ENCODE assay signal across 10 mouse cellular contexts in the genomic region with DNA sequence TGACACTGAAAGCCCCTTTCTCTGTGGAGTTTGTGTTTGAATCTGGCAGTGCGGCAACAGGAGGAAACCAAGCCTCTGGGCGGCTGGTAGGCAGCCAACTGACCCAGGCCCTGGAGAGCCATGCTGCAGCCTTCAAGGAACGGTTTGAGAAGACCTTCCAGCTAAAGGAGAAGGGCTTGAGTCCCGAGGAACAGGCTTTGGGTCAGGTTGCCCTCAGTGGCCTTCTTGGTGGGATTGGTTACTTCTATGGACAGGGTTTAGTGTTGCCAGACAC. TPM values are rescaled to one million over a fixed set of nuclear protein-coding genes. Genes with fewer than 3 reads are reported as not detected.
DNase-seq lines count a peak whose midpoint lies in the region; ATAC-seq and TF ChIP-seq lines count a peak whose summit lies in the region.
"Had no signal": no experiment of that assay in that cellular context is flagged by ENCODE, and none has a peak within 500 bp of the region (broad histone marks: within the 10 kb centered on the region; RNA-seq: fewer than 3 reads in every experiment).

No protein-coding gene starts in this region.

- no peaks in the 10 kb centered on the region for H3K27me3 ChIP-seq in forebrain, embryonic 11.5 days (ENCODE audit: control insufficient read depth, insufficient read depth, low read length)
- no peaks in the 10 kb centered on the region for H3K27me3 ChIP-seq in forebrain, postnatal 0 days (ENCODE audit: insufficient read depth, low read length)
- H3K27me3 ChIP-seq in lung, embryonic 14.5 days (ENCODE audit: insufficient read depth, low read length), result no peaks in the 10 kb centered on the region
- no peaks in the 10 kb centered on the region for H3K27me3 ChIP-seq in limb, embryonic 10.5 days (ENCODE audit: low read depth, poor library complexity, severe bottlenecking)
- no peaks in the 10 kb centered on the region for H3K27me3 ChIP-seq in neural tube, embryonic 13.5 days

- H3K4me3 ChIP-seq in forebrain, embryonic 11.5 days (ENCODE audit: low read depth, low read length), result 0 out of 2 replicates have a peak overlapping the region, but pooled peaks have one; percentile 5
- H3K4me3 ChIP-seq in forebrain, postnatal 0 days (ENCODE audit: low read depth, low read length), result no peak overlapping the region
- H3K4me3 ChIP-seq in lung, embryonic 14.5 days (ENCODE audit: low read depth, low read length), result peak overlapping the region; percentile 89; the same call in 1 of the 2 replicates
- peak overlapping the region; percentile 83 for H3K4me3 ChIP-seq in limb, embryonic 10.5 days
- H3K4me3 ChIP-seq in neural tube, embryonic 13.5 days, result peak overlapping the region; percentile 83

- no peak for ATAC-seq in forebrain, embryonic 11.5 days (replicated peaks; ENCODE audit: low FRiP score)
- no peak for ATAC-seq in forebrain, postnatal 0 days
- no peak for ATAC-seq in lung, embryonic 14.5 days (ENCODE audit: insufficient read depth)
- ATAC-seq in neural tube, embryonic 13.5 days (ENCODE audit: low read depth), result no peak
- no peak for ATAC-seq in megakaryocyte, adult 5-6 weeks (ENCODE audit: poor library complexity, severe bottlenecking)

- H3K36me3 ChIP-seq in forebrain, embryonic 11.5 days (ENCODE audit: control insufficient read depth, insufficient read depth, low read length), result no peaks in the 10 kb centered on the region; the same call in none of the 2 replicates
- peaks cover 25% of the 10 kb centered on the region for H3K36me3 ChIP-seq in forebrain, postnatal 0 days (ENCODE audit: insufficient read depth)
- peaks cover 31% of the 10 kb centered on the region for H3K36me3 ChIP-seq in lung, embryonic 14.5 days (ENCODE audit: insufficient read depth)
- peaks cover 37% of the 10 kb centered on the region for H3K36me3 ChIP-seq in limb, embryonic 10.5 days
- peaks cover 32% of the 10 kb centered on the region for H3K36me3 ChIP-seq in neural tube, embryonic 13.5 days

- no peak overlapping the region for H3K9ac ChIP-seq in forebrain, embryonic 11.5 days (ENCODE audit: low read length)
- H3K9ac ChIP-seq in forebrain, postnatal 0 days, result no peak overlapping the region
- no peak overlapping the region for H3K9ac ChIP-seq in lung, embryonic 14.5 days
- H3K9ac ChIP-seq in neural tube, embryonic 13.5 days, result peak overlapping the region; percentile 91; the same call in 1 of the 2 replicates

- no peak overlapping the region for H3K4me2 ChIP-seq in forebrain, embryonic 11.5 days (ENCODE audit: low read depth, low read length, severe bottlenecking)
- no peak overlapping the region for H3K4me2 ChIP-seq in forebrain, postnatal 0 days (ENCODE audit: low read depth)
- H3K4me2 ChIP-seq in lung, embryonic 14.5 days, result peak overlapping the region; percentile 91
- peak overlapping the region; percentile 99 for H3K4me2 ChIP-seq in neural tube, embryonic 13.5 days

- 90% methylated on average over 4 of the region's 4 CpGs for WGBS in forebrain, embryonic 11.5 days
- 85% methylated on average over 4 of the region's 4 CpGs for WGBS in forebrain, postnatal 0 days
- WGBS in lung, embryonic 14.5 days, result 78% methylated on average over 4 of the region's 4 CpGs
- 91% methylated on average over 4 of the region's 4 CpGs for WGBS in limb, embryonic 10.5 days
- WGBS in neural tube, embryonic 13.5 days, result 92% methylated on average over 4 of the region's 4 CpGs

- H3K27ac ChIP-seq in forebrain, embryonic 11.5 days (ENCODE audit: low read depth, low read length), result no peak overlapping the region
- H3K27ac ChIP-seq in forebrain, postnatal 0 days (ENCODE audit: low read depth, low read length), result no peak overlapping the region
- no peak overlapping the region for H3K27ac ChIP-seq in lung, embryonic 14.5 days (ENCODE audit: low read depth)
- no peak overlapping the region for H3K27ac ChIP-seq in limb, embryonic 10.5 days
- H3K27ac ChIP-seq in neural tube, embryonic 13.5 days (replicated peaks), result no peak overlapping the region

- H3K4me1 ChIP-seq in forebrain, embryonic 11.5 days (replicated peaks; ENCODE audit: control insufficient read depth, insufficient read depth, low read length), result peaks cover 11% of the 10 kb centered on the region; the same call in 1 of the 2 replicates
- peaks cover 8% of the 10 kb centered on the region for H3K4me1 ChIP-seq in forebrain, postnatal 0 days (ENCODE audit: insufficient read depth)
- peaks cover 10% of the 10 kb centered on the region for H3K4me1 ChIP-seq in lung, embryonic 14.5 days (ENCODE audit: insufficient read depth)
- peaks cover 45% of the 10 kb centered on the region for H3K4me1 ChIP-seq in limb, embryonic 10.5 days
- H3K4me1 ChIP-seq in neural tube, embryonic 13.5 days (replicated peaks), result peaks cover 60% of the 10 kb centered on the region

- DNase-seq in forebrain, embryonic 11.5 days (ENCODE audit: low spot score), result no peak
- DNase-seq in forebrain, postnatal 0 days, result no peak
- no peak for DNase-seq in lung, embryonic 14.5 days
- no peak for DNase-seq in lung, postnatal 36 days
- no peak for DNase-seq in limb, embryonic 10.5 days (ENCODE audit: low spot score)
- DNase-seq in right cerebral cortex, postnatal 25 days, result no peak
- DNase-seq: lung, adult 2 months; right cerebral cortex, postnatal 14 days had no signal

- no peaks in the 10 kb centered on the region for H3K9me3 ChIP-seq in forebrain, embryonic 11.5 days (ENCODE audit: control insufficient read depth, low read length)
- H3K9me3 ChIP-seq in forebrain, postnatal 0 days (ENCODE audit: low read length), result no peaks in the 10 kb centered on the region
- no peaks in the 10 kb centered on the region for H3K9me3 ChIP-seq in lung, embryonic 14.5 days (ENCODE audit: low read depth, low read length)
- no peaks in the 10 kb centered on the region for H3K9me3 ChIP-seq in limb, embryonic 10.5 days (replicated peaks)
- H3K9me3 ChIP-seq in neural tube, embryonic 13.5 days, result no peaks in the 10 kb centered on the region

- no peak for TF ChIP-seq CTCF in forebrain, postnatal 0 days (IDR thresholded peaks at IDR 0.05; ENCODE audit: low read depth)
- TF ChIP-seq CTCF in lung, embryonic 14.5 days (IDR thresholded peaks at IDR 0.05; ENCODE audit: low read depth), result no peak

RNA-seq across cellular contexts. Expression of a gene that starts 1.8 kb away (rescaled TPM):
- polyA plus RNA-seq in forebrain, embryonic 11.5 days (2014; fragmentation: Nextera tagmentation; extraction: Ambion mirVana), result 37.1 and 39.0 TPM in 2 replicates
- total RNA-seq in forebrain, postnatal 0 days (2014; rRNA removed), result 39.7 and 43.5 TPM in 2 replicates
- polyA plus RNA-seq in forebrain, postnatal 0 days (2015; fragmentation: Nextera tagmentation; extraction: Ambion mirVana), result 15.7 and 17.4 TPM in 2 replicates
- polyA plus RNA-seq in lung, embryonic 14.5 days (2014; fragmentation: Nextera tagmentation; extraction: Ambion mirVana), result 53.7 and 66.6 TPM in 2 replicates
- 45.3 and 53.8 TPM in 2 replicates for polyA plus RNA-seq in limb, embryonic 10.5 days (2016; fragmentation: Nextera tagmentation; extraction: Ambion mirVana)
- polyA plus RNA-seq in neural tube, embryonic 13.5 days (2015; fragmentation: Nextera tagmentation; extraction: Ambion mirVana), result 26.8 and 29.1 TPM in 2 replicates
- total RNA-seq in megakaryocyte, adult 5-6 weeks (2015), result 17.5 and 21.6 TPM in 2 replicates
- 33.4 and 38.7 TPM in 2 replicates for total RNA-seq in megakaryocyte, adult 5-6 weeks (2017)

RNA-seq across cellular contexts. Expression of a gene that starts 4.3 kb away (rescaled TPM):
- polyA plus RNA-seq in forebrain, embryonic 11.5 days (2014; fragmentation: Nextera tagmentation; extraction: Ambion mirVana), result 141 and 154 TPM in 2 replicates
- total RNA-seq in forebrain, postnatal 0 days (2014; rRNA removed), result 129 and 151 TPM in 2 replicates
- polyA plus RNA-seq in forebrain, postnatal 0 days (2015; fragmentation: Nextera tagmentation; extraction: Ambion mirVana), result 104 and 109 TPM in 2 replicates
- 86.0 and 91.5 TPM in 2 replicates for polyA plus RNA-seq in lung, embryonic 14.5 days (2014; fragmentation: Nextera tagmentation; extraction: Ambion mirVana)
- polyA plus RNA-seq in limb, embryonic 10.5 days (2016; fragmentation: Nextera tagmentation; extraction: Ambion mirVana), result 136 and 188 TPM in 2 replicates
- polyA plus RNA-seq in neural tube, embryonic 13.5 days (2015; fragmentation: Nextera tagmentation; extraction: Ambion mirVana), result 202 and 228 TPM in 2 replicates
- total RNA-seq in megakaryocyte, adult 5-6 weeks (2015), result 33.5 and 34.8 TPM in 2 replicates
- 74.0 and 89.9 TPM in 2 replicates for total RNA-seq in megakaryocyte, adult 5-6 weeks (2017)

RNA-seq across cellular contexts. Expression of a gene that starts 8.1 kb away (rescaled TPM):
- polyA plus RNA-seq in forebrain, embryonic 11.5 days (2014; fragmentation: Nextera tagmentation; extraction: Ambion mirVana), result 20.0 and 27.7 TPM in 2 replicates
- 40.1 and 44.5 TPM in 2 replicates for total RNA-seq in forebrain, postnatal 0 days (2014; rRNA removed)
- polyA plus RNA-seq in forebrain, postnatal 0 days (2015; fragmentation: Nextera tagmentation; extraction: Ambion mirVana), result 14.9 and 15.3 TPM in 2 replicates
- 12.7 and 13.3 TPM in 2 replicates for polyA plus RNA-seq in lung, embryonic 14.5 days (2014; fragmentation: Nextera tagmentation; extraction: Ambion mirVana)
- polyA plus RNA-seq in limb, embryonic 10.5 days (2016; fragmentation: Nextera tagmentation; extraction: Ambion mirVana), result 17.4 and 17.8 TPM in 2 replicates
- polyA plus RNA-seq in neural tube, embryonic 13.5 days (2015; fragmentation: Nextera tagmentation; extraction: Ambion mirVana), result 11.4 and 13.0 TPM in 2 replicates
- total RNA-seq in megakaryocyte, adult 5-6 weeks (2015), result 18.8 and 19.6 TPM in 2 replicates
- 26.0 and 36.2 TPM in 2 replicates for total RNA-seq in megakaryocyte, adult 5-6 weeks (2017)

RNA-seq across cellular contexts. Expression of a gene that starts 8.3 kb away (rescaled TPM):
- polyA plus RNA-seq in forebrain, embryonic 11.5 days (2014; fragmentation: Nextera tagmentation; extraction: Ambion mirVana), result 116 and 123 TPM in 2 replicates
- total RNA-seq in forebrain, postnatal 0 days (2014; rRNA removed), result 64.6 and 102 TPM in 2 replicates
- polyA plus RNA-seq in forebrain, postnatal 0 days (2015; fragmentation: Nextera tagmentation; extraction: Ambion mirVana), result 126 and 141 TPM in 2 replicates
- polyA plus RNA-seq in lung, embryonic 14.5 days (2014; fragmentation: Nextera tagmentation; extraction: Ambion mirVana), result 134 TPM in 2 replicates
- polyA plus RNA-seq in limb, embryonic 10.5 days (2016; fragmentation: Nextera tagmentation; extraction: Ambion mirVana), result 150 and 163 TPM in 2 replicates
- 133 TPM in 2 replicates for polyA plus RNA-seq in neural tube, embryonic 13.5 days (2015; fragmentation: Nextera tagmentation; extraction: Ambion mirVana)
- 44.5 and 45.8 TPM in 2 replicates for total RNA-seq in megakaryocyte, adult 5-6 weeks (2015)
- 20.8 and 27.7 TPM in 2 replicates for total RNA-seq in megakaryocyte, adult 5-6 weeks (2017)

RNA-seq across cellular contexts. Expression of a gene that starts 15.7 kb away (rescaled TPM):
- 2.5 and 3.0 TPM in 2 replicates for polyA plus RNA-seq in forebrain, embryonic 11.5 days (2014; fragmentation: Nextera tagmentation; extraction: Ambion mirVana)
- total RNA-seq in forebrain, postnatal 0 days (2014; rRNA removed), result 7.0 and 9.5 TPM in 2 replicates
- 2.4 and 2.9 TPM in 2 replicates for polyA plus RNA-seq in forebrain, postnatal 0 days (2015; fragmentation: Nextera tagmentation; extraction: Ambion mirVana)
- 2.3 and 2.9 TPM in 2 replicates for polyA plus RNA-seq in lung, embryonic 14.5 days (2014; fragmentation: Nextera tagmentation; extraction: Ambion mirVana)
- 2.1 and 2.8 TPM in 2 replicates for polyA plus RNA-seq in limb, embryonic 10.5 days (2016; fragmentation: Nextera tagmentation; extraction: Ambion mirVana)
- polyA plus RNA-seq in neural tube, embryonic 13.5 days (2015; fragmentation: Nextera tagmentation; extraction: Ambion mirVana), result 4.5 and 5.2 TPM in 2 replicates
- 0.87 and 1.3 TPM in 2 replicates for total RNA-seq in megakaryocyte, adult 5-6 weeks (2015)
- total RNA-seq in megakaryocyte, adult 5-6 weeks (2017), result 2.9 and 3.0 TPM in 2 replicates

Comparison
In these comparisons a context has a peak if more than half of its experiments do, and no peak if none do; other contexts are left out.
1. H3K4me2 ChIP-seq: peak in lung, embryonic 14.5 days (single experiment) and neural tube, embryonic 13.5 days (single experiment); none in forebrain, embryonic 11.5 days (single experiment) and forebrain, postnatal 0 days (single experiment).